Mouse (Mus musculus) hindbrain, embryonic 13.5 days (tissue): ENCODE results near the gene Lmln. TPM values are rescaled to one million over a fixed set of nuclear protein-coding genes. Genes with fewer than 3 reads are reported as not detected.
A peak's percentile ranks its signal among the peaks of the same experiment; 100 is the strongest.
"Not testable (repeated sequence)": the region's sequence is repeated elsewhere in the genome, so short reads cannot be mapped to it uniquely, and the experiment has no call there.

Experiments
- ATAC-seq: fragments of 200-750 bp; cut with Nextera tagmentation; 2 replicates; pipeline ENCODE4 v1.8.0; 2017; ENCODE audit warnings: moderate TSS enrichment; ENCODE audit not compliant: low FRiP score
- H3K27ac ChIP-seq: fragments of 300-500 bp; sonication (generic); 2 replicates; pipeline ENCODE4 v1.5.1; 2015; ENCODE audit warnings: inconsistent platforms, mild to moderate bottlenecking, moderate library complexity
- H3K27me3 ChIP-seq: fragments of 300-500 bp; sonication (generic); 2 replicates; pipeline ENCODE4 v1.6.1; 2015; ENCODE audit warnings: mild to moderate bottlenecking, inconsistent platforms
- H3K36me3 ChIP-seq: fragments of 300-500 bp; sonication (generic); 2 replicates; pipeline ENCODE4 v1.6.1; 2015; ENCODE audit warnings: mild to moderate bottlenecking, inconsistent platforms
- H3K4me1 ChIP-seq: fragments of 300-500 bp; sonication (generic); replicated peaks from 2 replicates; pipeline ENCODE4 v1.6.1; 2015; ENCODE audit warnings: inconsistent platforms
- H3K4me2 ChIP-seq: fragments of 300-500 bp; sonication (generic); 2 replicates; pipeline ENCODE4 v1.6.1; 2015; ENCODE audit warnings: inconsistent platforms, mild to moderate bottlenecking, moderate library complexity
- H3K4me3 ChIP-seq: fragments of 300-500 bp; sonication (generic); 2 replicates; pipeline ENCODE4 v1.5.1; 2015; ENCODE audit warnings: mild to moderate bottlenecking, inconsistent platforms
- H3K9ac ChIP-seq: fragments of 300-500 bp; sonication (generic); 2 replicates; pipeline ENCODE4 v1.6.1; 2015; ENCODE audit warnings: mild to moderate bottlenecking, inconsistent platforms
- H3K9me3 ChIP-seq: fragments of 300-500 bp; sonication (generic); 2 replicates; pipeline ENCODE4 v1.6.1; 2016; ENCODE audit warnings: inconsistent platforms
- WGBS: fragments of 180-500 bp; shearing (Covaris S2); methylation state at CpG from one replicate; pipeline ENCODE4 v1.1.7; 2015; 5-methylcytosine and 5-hydroxymethylcytosine counted together
- polyA plus RNA-seq: library from polyadenylated mRNA; unstranded; fragments of >200 nt; fragmentation: Nextera tagmentation; extraction: Ambion mirVana; gene quantifications from 2 replicates; pipeline ENCODE4 v1.2.1, GENCODE M21; 2015

The Lmln gene
- polyA plus RNA-seq, 1 experiment from 2014 or later, result 3.3 TPM

- no peak for ATAC-seq
- 78% methylated on average over 1 of the region's 1 CpGs for WGBS
Observed at GRCm38 (mm10) chr16:33042682-33043081, 19.6 kb upstream of the Lmln start.

GRCm38 (mm10) chr16:33043268-33043667 lies 19.1 kb upstream of the Lmln start:
- Histone ChIP-seq H3K9me3 (no peaks in the 10 kb centered on the region), H3K27ac (no peak overlapping the region), H3K27me3 (no peaks in the 10 kb centered on the region), H3K4me3 (no peak overlapping the region), H3K4me1 (no peaks in the 10 kb centered on the region), H3K9ac (no peak overlapping the region), H3K36me3 (no peaks in the 10 kb centered on the region), H3K4me2 (no peak overlapping the region)
- no peak for ATAC-seq
- 77% methylated on average over 2 of the region's 2 CpGs for WGBS

More at GRCm38 (mm10) chr16:33042682-33043081, 19.6 kb upstream of the Lmln start:
- Histone ChIP-seq H3K4me2 (no peak overlapping the region), H3K4me3 (no peak overlapping the region), H3K9ac (no peak overlapping the region), H3K27me3 (no peaks in the 10 kb centered on the region), H3K36me3 (no peaks in the 10 kb centered on the region), H3K27ac (no peak overlapping the region), H3K9me3 (no peaks in the 10 kb centered on the region), H3K4me1 (no peaks in the 10 kb centered on the region)

- Histone ChIP-seq H3K9me3 (no peaks in the 10 kb centered on the region), H3K36me3 (no peaks in the 10 kb centered on the region)
- ATAC-seq, result no peak
Observed at GRCm38 (mm10) chr16:33048004-33048403, 14.3 kb upstream of the Lmln start.

GRCm38 (mm10) chr16:33048686-33049085 lies 13.6 kb upstream of the Lmln start:
- no peak overlapping the region for H3K27ac ChIP-seq
- 90% methylated on average over 2 of the region's 2 CpGs for WGBS
- H3K4me2 ChIP-seq, result no peak overlapping the region
- H3K9me3 ChIP-seq, result no peaks in the 10 kb centered on the region
- H3K9ac ChIP-seq, result no peak overlapping the region
- no peak for ATAC-seq
- H3K36me3 ChIP-seq, result no peaks in the 10 kb centered on the region
- no peaks in the 10 kb centered on the region for H3K4me1 ChIP-seq
- H3K4me3 ChIP-seq, result no peak overlapping the region
- no peaks in the 10 kb centered on the region for H3K27me3 ChIP-seq

More at GRCm38 (mm10) chr16:33048004-33048403, 14.3 kb upstream of the Lmln start:
- H3K4me3 ChIP-seq, result no peak overlapping the region
- WGBS, result 98% methylated on average over 1 of the region's 1 CpGs
- no peaks in the 10 kb centered on the region for H3K4me1 ChIP-seq
- H3K9ac ChIP-seq, result no peak overlapping the region
- no peak overlapping the region for H3K4me2 ChIP-seq
- H3K27ac ChIP-seq, result no peak overlapping the region
- no peaks in the 10 kb centered on the region for H3K27me3 ChIP-seq

- no peaks in the 10 kb centered on the region for H3K27me3 ChIP-seq
- H3K9me3 ChIP-seq, result no peaks in the 10 kb centered on the region
- H3K4me1 ChIP-seq, result no peaks in the 10 kb centered on the region
- H3K36me3 ChIP-seq, result no peaks in the 10 kb centered on the region
- no peak for ATAC-seq
- no peak overlapping the region for H3K27ac ChIP-seq
- WGBS, result 93% methylated on average over 16 of the region's 16 CpGs
- no peak overlapping the region for H3K4me3 ChIP-seq
- no peak overlapping the region for H3K9ac ChIP-seq
- H3K4me2 ChIP-seq, result no peak overlapping the region
Observed at GRCm38 (mm10) chr16:33049809-33050208, 12.5 kb upstream of the Lmln start.

- H3K4me1 ChIP-seq, result peaks cover 16% of the 10 kb centered on the region
- no peak overlapping the region for H3K27ac ChIP-seq
- peaks cover 4% of the 10 kb centered on the region for H3K36me3 ChIP-seq
- no peak overlapping the region for H3K4me3 ChIP-seq
- ATAC-seq, result no peak
- 83% methylated on average over 5 of the region's 5 CpGs for WGBS
- no peak overlapping the region for H3K9ac ChIP-seq
- no peaks in the 10 kb centered on the region for H3K27me3 ChIP-seq
- no peak overlapping the region for H3K4me2 ChIP-seq
- no peaks in the 10 kb centered on the region for H3K9me3 ChIP-seq
Observed at GRCm38 (mm10) chr16:33053141-33053540, 9.2 kb upstream of the Lmln start.

GRCm38 (mm10) chr16:33054927-33055326 lies 7.4 kb upstream of the Lmln start:
- H3K27me3 ChIP-seq, H3K9ac ChIP-seq, H3K4me2 ChIP-seq, H3K4me3 ChIP-seq, ATAC-seq, H3K27ac ChIP-seq, H3K9me3 ChIP-seq: not testable (repeated sequence)
- WGBS, result 97% methylated on average over 2 of the region's 2 CpGs
- Histone ChIP-seq H3K36me3 (peaks cover 21% of the 10 kb centered on the region), H3K4me1 (peaks cover 31% of the 10 kb centered on the region)

- Histone ChIP-seq H3K4me1 (peaks cover 31% of the 10 kb centered on the region), H3K4me2 (peak overlapping the region; percentile 78), H3K27ac (no peak overlapping the region), H3K27me3 (no peaks in the 10 kb centered on the region), H3K36me3 (peaks cover 28% of the 10 kb centered on the region), H3K4me3 (peak overlapping the region; percentile 96), H3K9ac (peak overlapping the region; percentile 97), H3K9me3 (no peaks in the 10 kb centered on the region)
- 24% methylated on average over 10 of the region's 10 CpGs for WGBS
- peak; percentile 23; the same call in 1 of the 2 replicates for ATAC-seq
Observed at GRCm38 (mm10) chr16:33055655-33056054, 6.7 kb upstream of the Lmln start.

GRCm38 (mm10) chr16:33056095-33056785 lies 6.1 kb upstream of the Lmln start, which contains the start of the genes Iqcg and Rpl35a:
Gene Iqcg, minus strand, starts transcription at chr16:33056218.
Gene Rpl35a, plus strand, starts transcription at chr16:33056453.
- ATAC-seq, result peak; percentile 95
- Histone ChIP-seq H3K27me3 (no peaks in the 10 kb centered on the region), H3K36me3 (peaks cover 33% of the 10 kb centered on the region), H3K9ac (peak within 1 kb of the TSS; percentile 97), H3K4me2 (peak within 1 kb of the TSS; percentile 78), H3K27ac (peak within 1 kb of the TSS; percentile 91), H3K4me3 (peak within 1 kb of the TSS; percentile 96), H3K9me3 (no peaks in the 10 kb centered on the region), H3K4me1 (peaks cover 31% of the 10 kb centered on the region)
- whole genome bisulfite sequencing, result under 1% methylated on average over 47 of the region's 47 CpGs

GRCm38 (mm10) chr16:33056786-33057185 lies 5.5 kb upstream of the Lmln start:
- Histone ChIP-seq H3K36me3 (peaks cover 33% of the 10 kb centered on the region), H3K9ac (peak overlapping the region; percentile 97), H3K27me3 (no peaks in the 10 kb centered on the region), H3K9me3 (no peaks in the 10 kb centered on the region), H3K27ac (peak overlapping the region; percentile 91), H3K4me1 (peaks cover 35% of the 10 kb centered on the region), H3K4me2 (peak overlapping the region; percentile 78), H3K4me3 (peak overlapping the region; percentile 96)
- ATAC-seq, result no peak; the same call in 1 of the 2 replicates
- under 1% methylated on average over 24 of the region's 24 CpGs for WGBS

- peaks cover 42% of the 10 kb centered on the region for H3K4me1 ChIP-seq
- H3K36me3 ChIP-seq, result peaks cover 33% of the 10 kb centered on the region
- H3K9me3 ChIP-seq, result no peaks in the 10 kb centered on the region
- H3K9ac ChIP-seq, result peak overlapping the region; percentile 53; the same call in 1 of the 2 replicates
- H3K27me3 ChIP-seq, result no peaks in the 10 kb centered on the region
- H3K27ac ChIP-seq, result no peak overlapping the region
- peak overlapping the region; percentile 78 for H3K4me2 ChIP-seq
- H3K4me3 ChIP-seq, result peak overlapping the region; percentile 96
- 93% methylated on average over 16 of the region's 16 CpGs for WGBS
- ATAC-seq, result no peak
Observed at GRCm38 (mm10) chr16:33058033-33058432, 4.3 kb upstream of the Lmln start.

GRCm38 (mm10) chr16:33058656-33059055 lies 3.7 kb upstream of the Lmln start:
- not testable (repeated sequence) for H3K9me3 ChIP-seq, H3K4me2 ChIP-seq, H3K27ac ChIP-seq, H3K9ac ChIP-seq, H3K27me3 ChIP-seq, H3K4me3 ChIP-seq, ATAC-seq
- peaks cover 48% of the 10 kb centered on the region for H3K4me1 ChIP-seq
- H3K36me3 ChIP-seq, result peaks cover 33% of the 10 kb centered on the region
- WGBS, result 91% methylated on average over 9 of the region's 9 CpGs

- no peak overlapping the region; the same call in 1 of the 2 replicates for H3K9ac ChIP-seq
- H3K4me3 ChIP-seq, result no peak overlapping the region
- peaks cover 33% of the 10 kb centered on the region for H3K36me3 ChIP-seq
- peaks cover 56% of the 10 kb centered on the region for H3K4me1 ChIP-seq
- WGBS, result 86% methylated on average over 1 of the region's 1 CpGs
- no peaks in the 10 kb centered on the region for H3K27me3 ChIP-seq
- H3K27ac ChIP-seq, result no peak overlapping the region
- no peak overlapping the region for H3K4me2 ChIP-seq
- ATAC-seq, result no peak
- H3K9me3 ChIP-seq, result no peaks in the 10 kb centered on the region
Observed at GRCm38 (mm10) chr16:33059471-33059870, 2.9 kb upstream of the Lmln start.
